Mouse (Mus musculus) ZHBTc4 (cell line): ENCODE measurements around the gene Lancl3.

ENCODE experiments used
- DNase-seq: peaks from one replicate; pipeline ENCODE4 v3.0.0-alpha.2; 2011; ENCODE audit warnings: low read depth, low spot score

Gene Lancl3

GRCm38 (mm10) chrX:9199761-9200371 lies at the start of gene Lancl3:
Gene Lancl3 (plus strand): TSS chrX:9199902.
- peak; percentile 64 for DNase-seq

- no peak for DNase-seq
Observed at GRCm38 (mm10) chrX:9179011-9179410, 20.7 kb upstream of the Lancl3 start.

- no peak for DNase-seq
Observed at GRCm38 (mm10) chrX:9181570-9181969, 18.1 kb upstream of the Lancl3 start.

GRCm38 (mm10) chrX:9200380-9200917 lies 747 bp downstream of the Lancl3 start:
- peak; percentile 70 for DNase-seq

GRCm38 (mm10) chrX:9201954-9202353 lies 2.3 kb downstream of the Lancl3 start:
- DNase-seq = no peak

GRCm38 (mm10) chrX:9202781-9203405 lies 3.2 kb downstream of the Lancl3 start:
- DNase-seq = no peak

GRCm38 (mm10) chrX:9205121-9205520 lies 5.4 kb downstream of the Lancl3 start:
- no peak for DNase-seq

GRCm38 (mm10) chrX:9216244-9216643 lies 16.5 kb downstream of the Lancl3 start:
- peak; percentile 59 for DNase-seq

- DNase-seq = no peak
Observed at GRCm38 (mm10) chrX:9219570-9219969, 19.9 kb downstream of the Lancl3 start.

GRCm38 (mm10) chrX:9221206-9221605 lies 21.5 kb downstream of the Lancl3 start:
- peak; percentile 58 for DNase-seq

GRCm38 (mm10) chrX:9221736-9222135 lies 22.0 kb downstream of the Lancl3 start:
- DNase-seq = no peak

- DNase-seq = no peak
Observed at GRCm38 (mm10) chrX:9222412-9223221, 22.9 kb downstream of the Lancl3 start.

GRCm38 (mm10) chrX:9227105-9227504 lies 27.4 kb downstream of the Lancl3 start:
- no peak for DNase-seq

GRCm38 (mm10) chrX:9240737-9241591 lies 41.3 kb downstream of the Lancl3 start:
- DNase-seq = no peak

GRCm38 (mm10) chrX:9243381-9243864 lies 43.7 kb downstream of the Lancl3 start:
- DNase-seq = no peak

GRCm38 (mm10) chrX:9244603-9245336 lies 45.1 kb downstream of the Lancl3 start:
- DNase-seq = no peak

GRCm38 (mm10) chrX:9248911-9249310 lies 49.2 kb downstream of the Lancl3 start:
- DNase-seq = no peak

- DNase-seq = peak; percentile 16
Observed at GRCm38 (mm10) chrX:9253990-9254389, 54.3 kb downstream of the Lancl3 start.

GRCm38 (mm10) chrX:9254901-9255300 lies 55.2 kb downstream of the Lancl3 start:
- no peak for DNase-seq

- no peak for DNase-seq
Observed at GRCm38 (mm10) chrX:9256766-9257165, 57.1 kb downstream of the Lancl3 start, which contains the start of gene Gm14862. Gene Gm14862 (minus strand): TSS chrX:9256899.
